Mouse (Mus musculus) lung, embryonic 16.5 days (tissue): ENCODE measurements at regions not wholly inside any gene's neighbourhood (a gene's known extent, or its start where the extent isn't known, plus 50 kb on each side); places are given as distances from the start of the nearest gene placed in this dataset.

Experiments
- ATAC-seq: fragments of 200-750 bp; cut with Nextera tagmentation; 2 replicates; pipeline ENCODE4 v1.8.0; 2017; ENCODE audit warnings: low read depth, mild to moderate bottlenecking, moderate library complexity
- H3K27ac ChIP-seq: fragments of 300-500 bp; sonication (generic); 2 replicates; pipeline ENCODE4 v1.5.1; 2014; ENCODE audit warnings: mild to moderate bottlenecking, control low read depth, low read length
- H3K27me3 ChIP-seq: fragments of 300-500 bp; sonication (generic); 2 replicates; pipeline ENCODE4 v1.6.1; 2014; ENCODE audit warnings: low read depth, low read length, mixed read lengths; ENCODE audit not compliant: control insufficient read depth, insufficient read depth
- H3K36me3 ChIP-seq: fragments of 300-500 bp; sonication (generic); 2 replicates; pipeline ENCODE4 v1.6.1; 2014; ENCODE audit warnings: low read length; ENCODE audit not compliant: control insufficient read depth, insufficient read depth
- H3K4me1 ChIP-seq: fragments of 300-500 bp; sonication (generic); replicated peaks from 2 replicates; pipeline ENCODE4 v1.6.1; 2014; ENCODE audit warnings: low read length, mixed read lengths; ENCODE audit not compliant: control insufficient read depth, insufficient read depth
- H3K4me2 ChIP-seq: fragments of 300-500 bp; sonication (generic); 2 replicates; pipeline ENCODE4 v1.6.1; 2014; ENCODE audit warnings: low read depth, low read length, control low read depth
- H3K4me3 ChIP-seq: fragments of 300-500 bp; sonication (generic); 2 replicates; pipeline ENCODE4 v1.5.1; 2014; ENCODE audit warnings: mild to moderate bottlenecking, low read length, control low read depth
- H3K9ac ChIP-seq: fragments of 300-500 bp; sonication (generic); 2 replicates; pipeline ENCODE4 v1.6.1; 2014; ENCODE audit warnings: low read length, control low read depth
- H3K9me3 ChIP-seq: fragments of 300-500 bp; sonication (generic); 2 replicates; pipeline ENCODE4 v1.6.1; 2016; ENCODE audit warnings: low read length; ENCODE audit not compliant: control insufficient read depth
- WGBS: fragments of 180-500 bp; shearing (Covaris S2); extraction: QIAGEN DNeasy Blood & Tissue Kit; methylation state at CpG from one replicate; pipeline ENCODE4 v1.1.7; 2014; 5-methylcytosine and 5-hydroxymethylcytosine counted together

GRCm38 (mm10) chr14:98863598-98863997, 130.5 kb downstream of the Rpl36a-ps1 start:
- peak overlapping the region; percentile 36; the same call in 1 of the 2 replicates for H3K4me2 ChIP-seq

GRCm38 (mm10) chr14:98862095-98862735, 131.9 kb downstream of the Rpl36a-ps1 start:
- WGBS, result 75% methylated on average over 5 of the region's 5 CpGs
- Histone ChIP-seq H3K9me3 (no peaks in the 10 kb centered on the region), H3K4me2 (no peak overlapping the region), H3K4me1 (no peaks in the 10 kb centered on the region), H3K27me3 (no peaks in the 10 kb centered on the region), H3K36me3 (no peaks in the 10 kb centered on the region), H3K27ac (no peak overlapping the region), H3K4me3 (no peak overlapping the region), H3K9ac (no peak overlapping the region)
- ATAC-seq, result no peak

More at GRCm38 (mm10) chr14:98863598-98863997, 130.5 kb downstream of the Rpl36a-ps1 start:
- no peak for ATAC-seq
- no peaks in the 10 kb centered on the region for H3K9me3 ChIP-seq
- H3K9ac ChIP-seq, result no peak overlapping the region
- H3K27me3 ChIP-seq, result no peaks in the 10 kb centered on the region
- no peaks in the 10 kb centered on the region for H3K4me1 ChIP-seq
- 32% methylated on average over 11 of the region's 11 CpGs for WGBS
- no peaks in the 10 kb centered on the region for H3K36me3 ChIP-seq
- H3K4me3 ChIP-seq, result 0 out of 2 replicates have a peak overlapping the region, but pooled peaks have one; percentile 9
- no peak overlapping the region for H3K27ac ChIP-seq

GRCm38 (mm10) chr14:98858801-98859200, 135.3 kb downstream of the Rpl36a-ps1 start:
- H3K4me3 ChIP-seq, result no peak overlapping the region
- H3K27ac ChIP-seq, result no peak overlapping the region
- no peak for ATAC-seq
- 67% methylated on average over 7 of the region's 7 CpGs for WGBS
- no peak overlapping the region for H3K9ac ChIP-seq
- H3K4me2 ChIP-seq, result no peak overlapping the region
- H3K36me3 ChIP-seq, result no peaks in the 10 kb centered on the region
- H3K4me1 ChIP-seq, result no peaks in the 10 kb centered on the region
- H3K27me3 ChIP-seq, result no peaks in the 10 kb centered on the region
- H3K9me3 ChIP-seq, result no peaks in the 10 kb centered on the region

- no peak for ATAC-seq
- H3K27ac ChIP-seq, result no peak overlapping the region
- no peaks in the 10 kb centered on the region for H3K4me1 ChIP-seq
- WGBS, result 46% methylated on average over 1 of the region's 1 CpGs
- H3K4me2 ChIP-seq, result no peak overlapping the region
- H3K36me3 ChIP-seq, result no peaks in the 10 kb centered on the region
- H3K4me3 ChIP-seq, result no peak overlapping the region
- H3K9me3 ChIP-seq, result no peaks in the 10 kb centered on the region
- H3K9ac ChIP-seq, result no peak overlapping the region
- no peaks in the 10 kb centered on the region for H3K27me3 ChIP-seq
Measured at GRCm38 (mm10) chr14:98848500-98848899, 145.6 kb downstream of the Rpl36a-ps1 start.

GRCm38 (mm10) chr14:98844221-98844620, 149.9 kb downstream of the Rpl36a-ps1 start:
- Histone ChIP-seq H3K4me1 (no peaks in the 10 kb centered on the region), H3K4me3 (no peak overlapping the region), H3K9me3 (no peaks in the 10 kb centered on the region), H3K27ac (no peak overlapping the region), H3K9ac (no peak overlapping the region), H3K36me3 (no peaks in the 10 kb centered on the region), H3K27me3 (no peaks in the 10 kb centered on the region), H3K4me2 (no peak overlapping the region)
- ATAC-seq, result no peak
- WGBS, result 67% methylated on average over 2 of the region's 2 CpGs

- Histone ChIP-seq H3K27me3 (no peaks in the 10 kb centered on the region), H3K9me3 (no peaks in the 10 kb centered on the region), H3K27ac (no peak overlapping the region), H3K4me3 (no peak overlapping the region), H3K4me2 (no peak overlapping the region), H3K4me1 (no peaks in the 10 kb centered on the region), H3K9ac (no peak overlapping the region), H3K36me3 (no peaks in the 10 kb centered on the region)
- no peak for ATAC-seq
- 83% methylated on average over 5 of the region's 5 CpGs for WGBS
Measured at GRCm38 (mm10) chr14:98834316-98834715, 159.8 kb downstream of the Rpl36a-ps1 start.

- no peak for ATAC-seq
- H3K4me3 ChIP-seq, result no peak overlapping the region
- no peak overlapping the region for H3K9ac ChIP-seq
- no peak overlapping the region for H3K27ac ChIP-seq
- H3K27me3 ChIP-seq, result no peaks in the 10 kb centered on the region
- no peaks in the 10 kb centered on the region for H3K4me1 ChIP-seq
- no peaks in the 10 kb centered on the region for H3K9me3 ChIP-seq
- no peaks in the 10 kb centered on the region for H3K36me3 ChIP-seq
- H3K4me2 ChIP-seq, result no peak overlapping the region
- 76% methylated on average over 13 of the region's 13 CpGs for WGBS
Measured at GRCm38 (mm10) chr14:98833230-98833999, 160.7 kb downstream of the Rpl36a-ps1 start.

GRCm38 (mm10) chr14:98832401-98832800, 161.7 kb downstream of the Rpl36a-ps1 start:
- H3K36me3 ChIP-seq, result no peaks in the 10 kb centered on the region
- no peak overlapping the region for H3K4me2 ChIP-seq
- H3K4me1 ChIP-seq, result no peaks in the 10 kb centered on the region
- no peak overlapping the region for H3K27ac ChIP-seq
- no peaks in the 10 kb centered on the region for H3K9me3 ChIP-seq
- H3K9ac ChIP-seq, result no peak overlapping the region
- 64% methylated on average over 7 of the region's 7 CpGs for WGBS
- no peaks in the 10 kb centered on the region for H3K27me3 ChIP-seq
- H3K4me3 ChIP-seq, result no peak overlapping the region
- ATAC-seq, result no peak

GRCm38 (mm10) chr14:98829958-98830633, 164.0 kb downstream of the Rpl36a-ps1 start:
- no peak for ATAC-seq
- H3K36me3 ChIP-seq, result no peaks in the 10 kb centered on the region
- no peaks in the 10 kb centered on the region for H3K9me3 ChIP-seq
- no peak overlapping the region for H3K4me2 ChIP-seq
- H3K4me1 ChIP-seq, result no peaks in the 10 kb centered on the region
- H3K4me3 ChIP-seq, result no peak overlapping the region
- 43% methylated on average over 5 of the region's 5 CpGs for WGBS
- no peak overlapping the region for H3K27ac ChIP-seq
- no peaks in the 10 kb centered on the region for H3K27me3 ChIP-seq
- no peak overlapping the region for H3K9ac ChIP-seq
